Mouse (Mus musculus): ENCODE data around the gene Rmdn2.

Gene Rmdn2

GRCm38 (mm10) chr17:79611545-79611944, at the start of gene Rmdn2:
Gene Rmdn2 (plus strand): TSS chr17:79611863.
- DNase-seq (ENCODE audit: low spot score): peak; percentile 66

DNA sequence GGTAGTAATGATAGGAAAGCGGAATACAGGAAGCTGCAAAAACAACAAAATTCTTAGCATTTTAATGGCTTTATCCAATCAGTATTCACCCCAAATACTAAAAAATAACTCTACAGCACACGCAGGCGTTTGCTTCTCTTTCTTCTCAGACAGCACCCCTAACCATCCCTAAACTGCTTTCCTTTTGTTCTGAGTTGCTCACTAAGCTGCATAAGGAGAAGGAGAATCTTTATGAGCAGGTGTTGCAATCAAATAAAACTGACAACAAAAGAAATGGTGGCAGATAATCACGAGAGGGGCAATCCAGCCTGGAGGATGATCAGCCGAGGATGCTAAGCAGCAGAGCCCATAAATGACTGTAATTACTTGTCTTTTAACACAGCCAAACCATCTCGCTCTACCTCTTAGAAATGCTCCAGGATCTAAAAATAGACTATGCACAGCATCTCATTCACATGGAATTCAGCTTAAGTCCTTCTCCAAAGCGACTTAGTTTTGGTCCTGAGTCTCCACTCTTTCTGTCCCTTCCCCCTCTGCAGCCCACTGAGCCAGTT, 48.5 kb upstream of the Rmdn2 start:
- DNase-seq (ENCODE audit: low spot score): no peak

DNA sequence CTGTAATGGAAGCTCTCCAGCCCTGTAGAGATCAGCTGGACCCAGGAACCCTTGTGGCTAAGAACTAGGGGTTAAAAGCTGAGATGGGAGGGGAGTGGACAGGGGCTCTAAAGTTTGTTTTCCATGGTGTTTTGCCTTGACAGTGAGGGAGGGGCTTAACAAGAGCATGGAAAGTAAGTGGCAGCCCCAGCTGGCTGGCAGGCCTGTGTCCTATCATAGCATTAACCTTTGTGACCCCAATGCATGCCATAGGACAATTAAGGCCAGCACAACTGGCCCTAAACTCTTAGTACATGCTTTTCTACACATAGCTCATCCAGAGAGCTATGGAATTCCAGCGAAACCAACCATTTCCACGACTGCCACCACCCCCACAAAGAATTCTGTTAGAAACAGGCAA, 47.9 kb upstream of the Rmdn2 start:
- DNase-seq (ENCODE audit: low spot score): no peak

DNA sequence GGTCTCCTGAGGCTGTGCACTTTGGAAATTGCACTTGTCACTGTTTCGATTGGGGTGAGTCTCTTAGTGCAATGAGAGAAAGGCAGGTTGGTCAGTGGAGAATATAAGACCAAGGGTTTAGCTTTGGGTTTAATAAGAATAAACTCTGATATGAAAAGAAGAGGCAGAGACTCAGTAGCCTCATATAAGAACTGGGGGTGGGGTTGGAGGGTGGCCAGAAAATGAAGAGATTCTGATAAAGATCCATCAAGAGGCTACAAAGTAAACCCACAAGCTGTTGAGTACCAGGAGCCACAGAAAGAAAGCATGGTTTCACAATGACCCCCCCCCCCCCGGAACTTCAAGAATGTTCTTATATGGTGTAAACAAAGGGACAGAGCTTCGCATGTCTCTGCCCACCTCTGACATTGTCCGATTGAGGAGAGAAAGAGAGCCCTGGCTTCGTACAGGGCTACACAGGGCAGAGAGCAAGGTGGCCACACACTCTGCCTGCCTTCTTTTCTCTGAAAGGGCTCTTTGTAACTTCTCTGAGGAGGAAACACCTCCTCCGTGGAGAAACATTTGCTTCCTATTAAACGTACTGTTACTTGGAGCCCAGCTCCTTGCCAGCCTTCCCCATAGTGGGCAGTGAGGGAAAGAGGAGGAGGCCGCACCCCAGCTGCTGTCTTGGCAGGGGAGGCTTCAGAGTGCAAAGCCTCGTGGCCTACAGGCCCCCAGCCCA, 46.3 kb upstream of the Rmdn2 start:
- DNase-seq (ENCODE audit: low spot score): no peak

GRCm38 (mm10) chr17:79568401-79568800, 43.3 kb upstream of the Rmdn2 start:
- DNase-seq (ENCODE audit: low spot score): no peak

DNA sequence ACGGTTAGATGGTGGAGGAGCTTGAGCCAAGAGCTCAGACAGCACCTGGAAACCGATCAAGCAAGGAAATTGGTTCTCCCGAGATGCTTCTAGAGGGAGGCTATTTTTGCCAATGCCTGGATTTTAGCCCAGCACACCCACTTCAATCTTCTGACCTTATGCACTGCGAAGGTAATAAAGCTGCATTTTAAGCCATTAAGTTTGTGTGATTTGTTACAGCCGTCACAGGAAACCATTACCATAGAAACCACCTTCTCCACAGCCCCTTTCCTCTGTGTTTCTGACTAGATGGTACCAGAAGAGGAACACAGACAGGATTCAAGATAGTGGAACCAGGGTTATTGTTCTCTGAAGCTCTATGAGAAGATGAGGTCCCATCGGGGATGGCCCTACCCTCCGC, 33.3 kb upstream of the Rmdn2 start:
- no peak for DNase-seq (ENCODE audit: low spot score)

DNA sequence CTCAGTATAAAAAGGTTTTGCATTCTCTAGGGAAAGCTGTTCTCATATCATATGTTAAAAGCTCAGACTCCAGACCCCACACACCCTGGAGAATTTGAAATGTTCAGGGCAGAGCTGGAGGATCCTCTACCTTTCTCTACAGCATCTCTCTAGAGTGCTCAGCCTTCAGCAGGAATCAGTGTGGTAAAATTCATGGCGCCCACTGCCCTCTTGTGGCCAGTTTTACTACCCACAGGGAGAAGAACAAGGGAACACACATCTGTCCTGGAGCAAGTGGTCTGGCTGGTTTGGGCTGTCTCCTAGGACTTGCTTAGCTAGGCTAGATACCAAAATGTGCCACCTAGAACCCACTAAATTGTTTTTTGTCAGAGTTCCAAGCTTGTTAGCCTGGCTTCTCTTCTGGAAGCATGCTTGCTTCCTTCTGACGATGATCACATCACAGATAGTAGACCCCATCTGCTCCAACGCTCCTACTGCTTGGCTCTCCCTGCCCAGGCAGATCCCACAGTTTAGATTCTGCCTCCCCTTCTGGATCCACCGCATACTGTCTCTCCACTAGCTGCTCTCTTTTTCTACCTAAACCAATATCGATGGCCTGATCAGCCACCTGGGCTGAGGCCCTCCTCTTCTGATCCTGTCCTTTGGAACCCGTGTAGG, 31.3 kb upstream of the Rmdn2 start:
- peak; percentile 48 for DNase-seq (ENCODE audit: low spot score)

DNA sequence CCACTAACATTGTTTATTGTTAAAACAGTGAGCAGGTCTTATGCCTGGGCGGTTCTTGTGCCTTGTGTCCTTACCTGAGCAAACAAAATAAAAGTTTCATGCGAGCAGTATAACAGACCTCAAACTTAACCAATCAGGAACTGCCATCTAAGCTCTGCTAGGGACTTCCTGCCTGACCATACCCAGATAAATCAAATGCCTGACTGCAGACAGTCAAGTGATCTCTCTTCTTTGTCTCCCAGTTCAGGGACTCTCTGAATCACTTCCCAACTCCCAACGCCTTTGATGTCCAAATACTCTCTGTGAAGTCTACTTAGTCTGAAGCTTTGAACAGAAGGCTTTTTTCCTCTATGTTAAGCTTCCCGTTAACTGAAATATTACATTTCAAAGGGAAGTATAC, 28.2 kb upstream of the Rmdn2 start:
- no peak for DNase-seq (ENCODE audit: low spot score)

- no peak for DNase-seq (ENCODE audit: low spot score)
Measured at GRCm38 (mm10) chr17:79584246-79584800, 27.3 kb upstream of the Rmdn2 start.

DNA sequence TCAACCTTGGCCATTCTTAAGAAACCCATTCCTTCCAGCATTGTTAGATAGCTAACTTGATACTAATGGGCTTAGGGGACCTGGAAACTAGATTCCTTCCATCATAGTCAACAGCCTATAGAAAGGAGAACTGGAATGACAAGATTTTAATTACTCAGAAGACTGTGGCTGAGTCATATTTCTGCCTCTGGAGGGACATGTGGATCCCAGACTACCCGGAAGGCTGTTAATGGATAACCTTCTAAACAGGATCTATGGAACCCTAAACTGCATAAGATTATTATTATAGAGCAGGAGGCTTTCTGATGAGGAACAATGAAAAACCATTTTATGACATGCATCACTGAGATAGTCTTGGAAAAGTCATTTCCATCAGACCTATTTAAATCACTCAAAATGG, 21.8 kb upstream of the Rmdn2 start:
- no peak for DNase-seq (ENCODE audit: low spot score)

DNA sequence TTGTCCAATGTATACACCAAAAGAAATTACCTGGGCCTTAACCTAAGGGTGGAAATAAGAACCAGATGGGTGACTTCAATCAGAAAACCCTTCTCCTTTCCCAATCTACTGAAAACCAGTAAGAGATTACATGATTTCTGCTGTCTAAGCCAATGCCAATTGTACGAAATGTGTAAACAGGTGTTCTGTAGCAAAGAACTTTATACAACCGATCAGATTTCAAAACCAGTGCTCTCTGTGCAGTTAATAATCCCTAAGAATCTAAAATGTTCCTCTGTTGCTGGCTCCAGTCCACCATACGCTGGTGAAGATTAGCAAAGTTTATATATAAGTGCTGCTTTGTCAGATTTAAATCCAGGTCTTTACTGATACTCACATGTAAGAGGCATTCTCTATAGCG, 15.7 kb upstream of the Rmdn2 start:
- DNase-seq (ENCODE audit: low spot score): no peak

DNA sequence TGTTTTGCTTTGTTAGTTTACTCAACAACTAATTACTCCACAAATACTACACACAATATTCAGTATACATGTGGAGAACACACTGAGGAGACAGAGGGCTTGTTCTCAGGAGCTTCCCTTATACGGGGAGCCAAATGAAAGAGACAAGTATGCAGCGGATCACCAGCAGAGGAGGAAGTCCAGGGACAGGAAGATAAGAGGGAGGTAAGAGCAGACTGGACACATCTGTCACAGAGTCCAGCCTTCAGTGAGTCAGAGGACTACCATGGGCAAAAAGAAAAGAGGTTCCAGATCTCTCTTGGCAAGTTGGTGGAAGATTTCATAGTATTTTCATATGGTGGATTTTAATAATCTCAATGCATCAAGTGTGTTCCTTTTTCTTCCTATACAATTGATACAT, 13.5 kb upstream of the Rmdn2 start:
- no peak for DNase-seq (ENCODE audit: low spot score)

DNA sequence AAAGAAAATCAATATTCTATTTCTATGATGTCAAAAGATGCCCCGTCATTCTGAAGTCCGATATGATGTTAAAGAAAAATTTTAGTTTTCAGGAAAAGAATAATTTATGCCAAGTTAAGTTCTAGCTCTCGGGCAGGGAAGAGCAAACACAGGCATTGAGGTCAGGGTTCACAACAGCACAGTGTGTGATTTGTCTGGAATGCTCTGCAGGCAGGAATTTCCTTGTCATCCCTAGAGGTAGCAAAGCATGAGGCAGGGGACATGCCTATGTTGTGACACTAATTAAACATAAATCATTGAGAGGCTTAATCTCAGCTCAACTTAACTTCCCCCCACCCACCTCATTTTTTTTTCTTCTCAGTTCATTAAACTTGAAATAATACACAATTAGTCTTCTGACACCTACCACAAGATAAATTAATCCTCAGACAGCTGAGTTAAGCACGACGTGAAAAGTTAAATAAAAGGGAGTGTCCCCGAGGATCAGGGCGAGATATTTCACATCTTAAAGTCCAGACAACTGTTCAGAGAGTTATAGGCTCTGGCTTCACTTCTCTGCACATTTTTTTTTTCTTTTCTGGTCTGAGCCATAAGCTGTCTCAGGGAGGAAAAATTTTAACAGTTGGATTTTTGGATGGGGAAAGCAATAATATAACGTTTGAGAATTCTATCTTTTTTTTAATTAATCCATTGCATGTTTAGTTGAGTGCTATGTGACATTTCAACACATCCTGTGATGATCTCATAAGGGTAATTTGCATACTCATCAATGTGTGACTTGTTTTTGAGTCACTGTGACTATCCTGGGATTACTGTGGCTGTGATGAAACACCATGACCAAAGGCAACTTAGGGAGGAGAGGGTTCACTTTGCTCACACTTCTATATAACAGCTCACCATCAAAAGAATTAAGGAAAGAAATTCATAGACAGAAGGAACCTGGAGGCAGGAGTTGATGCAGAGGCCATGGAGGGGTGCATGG, 12.8 kb upstream of the Rmdn2 start:
- DNase-seq (ENCODE audit: low spot score): no peak

- no peak for DNase-seq (ENCODE audit: low spot score)
Measured at GRCm38 (mm10) chr17:79600108-79600507, 11.6 kb upstream of the Rmdn2 start.

DNA sequence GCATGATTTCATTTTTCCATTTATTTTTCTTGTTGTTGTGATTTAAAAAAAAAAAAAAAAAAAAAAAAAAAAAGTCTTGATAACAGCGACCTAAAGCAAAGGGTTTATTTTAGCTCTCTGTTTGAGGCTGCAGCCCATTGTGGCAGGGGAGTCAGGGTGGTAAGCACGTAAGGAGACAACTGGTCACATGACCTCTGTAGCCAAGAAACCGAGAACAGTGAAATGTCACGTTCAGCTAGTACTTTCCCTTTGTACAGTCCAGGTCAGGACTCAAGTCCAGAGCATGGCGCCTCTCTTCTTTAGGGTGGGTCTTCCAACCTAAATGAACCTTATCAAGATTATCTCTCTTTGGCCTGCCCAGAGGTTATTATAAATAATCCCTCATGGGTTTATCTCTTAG, 9.3 kb upstream of the Rmdn2 start:
- DNase-seq (ENCODE audit: low spot score): no peak

- DNase-seq (ENCODE audit: low spot score): no peak
Measured at GRCm38 (mm10) chr17:79603427-79603826, 8.2 kb upstream of the Rmdn2 start.

DNA sequence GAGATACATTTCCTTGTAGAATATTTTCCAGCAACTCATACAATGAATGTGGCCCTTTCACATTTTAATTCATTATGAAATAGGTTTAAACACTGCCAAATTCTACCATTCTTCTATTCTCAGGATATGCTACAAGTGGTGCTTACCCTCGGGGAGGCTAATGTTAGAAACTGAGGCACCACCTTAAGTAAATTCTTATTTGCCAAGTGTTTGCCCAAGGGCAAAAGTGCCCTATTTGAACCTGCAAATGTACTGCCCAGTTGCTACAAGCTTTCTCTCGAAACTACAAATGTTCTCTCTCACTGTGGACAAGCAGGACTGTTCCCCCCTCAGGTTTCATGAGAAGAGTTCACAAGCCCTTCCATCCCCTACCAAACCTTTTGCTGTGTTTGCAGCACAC, 5.9 kb upstream of the Rmdn2 start:
- no peak for DNase-seq (ENCODE audit: low spot score)

DNA sequence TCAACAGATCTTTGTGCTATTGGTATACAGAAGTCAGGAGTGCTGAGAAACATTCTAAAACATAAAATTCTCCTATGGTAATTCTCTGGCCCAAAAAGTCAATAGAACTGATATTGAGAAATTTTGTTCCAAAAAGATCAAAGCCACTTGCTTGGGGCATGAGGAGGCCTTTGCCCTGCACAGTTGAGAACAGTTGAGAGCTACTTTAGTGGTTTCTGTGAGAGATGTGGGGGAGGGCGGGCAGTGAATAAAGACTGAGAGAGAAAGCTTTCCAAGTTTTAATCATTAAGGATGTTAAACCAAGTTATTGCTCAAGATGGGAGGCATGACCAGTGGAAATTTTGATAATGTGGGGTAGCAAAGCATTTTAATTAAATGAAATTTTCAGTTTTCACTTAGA, 2.0 kb upstream of the Rmdn2 start:
- peak; percentile 30 for DNase-seq (ENCODE audit: low spot score)

GRCm38 (mm10) chr17:79610163-79610755, 1.4 kb upstream of the Rmdn2 start:
- DNase-seq (ENCODE audit: low spot score): peak; percentile 38

GRCm38 (mm10) chr17:79614691-79615588, 3.3 kb downstream of the Rmdn2 start:
- DNase-seq (ENCODE audit: low spot score): peak; percentile 79

GRCm38 (mm10) chr17:79615897-79616296, 4.2 kb downstream of the Rmdn2 start:
- no peak for DNase-seq (ENCODE audit: low spot score)
